Mouse (Mus musculus): Measurements from ENCODE around the gene Hist1h3c.

DNA sequence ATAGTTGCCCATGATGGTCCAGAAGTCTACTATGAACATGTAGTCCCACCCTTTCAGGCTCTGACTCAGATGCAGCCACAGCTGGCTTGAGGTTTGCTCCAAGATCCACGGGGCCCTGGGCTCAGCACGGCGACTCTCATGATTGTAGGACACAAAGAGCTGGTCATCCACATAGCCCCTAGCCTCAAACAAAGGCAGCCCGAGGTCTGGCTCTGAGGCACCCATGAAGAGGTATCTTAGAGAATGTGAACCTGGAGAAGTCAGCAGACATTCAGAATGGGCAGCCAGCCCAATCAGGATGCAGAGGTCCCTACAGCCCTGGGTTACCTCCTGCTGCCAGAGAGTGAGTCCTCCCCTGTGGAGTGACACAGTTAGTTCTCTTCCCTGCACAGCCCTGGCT is 37.4 kb downstream of the Hist1h3c start:
- TF ChIP-seq CTCF (IDR thresholded peaks at IDR 0.05; ENCODE audit: low read depth, low read length) (no peak), GATA1 (IDR thresholded peaks at IDR 0.05; ENCODE audit: borderline replicate concordance, low read length) (no peak), TAL1 (conservative IDR thresholded peaks at IDR 0.05; ENCODE audit: low read depth, low read length) (no peak), POLR2AphosphoS5 (IDR thresholded peaks at IDR 0.05; ENCODE audit: insufficient replicate concordance, low read depth, low read length) (no peak), GATA2 (IDR thresholded peaks at IDR 0.05; ENCODE audit: borderline replicate concordance, low read depth, low read length) (no peak)
